Mouse (Mus musculus) heart, postnatal 0 days (tissue): ENCODE measurements around the gene Erbb4. TPM values are rescaled to one million over a fixed set of nuclear protein-coding genes. Genes with fewer than 3 reads are reported as not detected.

Source experiments
- ATAC-seq: fragments of 200-750 bp; cut with Nextera tagmentation; 2 replicates; pipeline ENCODE4 v1.8.0; 2017; ENCODE audit warnings: low read depth, moderate number of reproducible peaks, moderate library complexity; ENCODE audit not compliant: insufficient read depth
- DNase-seq: peaks from one replicate; pipeline ENCODE4 v3.0.0-alpha.2; 2016; ENCODE audit warnings: low spot score
- H3K27ac ChIP-seq: fragments of 300-500 bp; sonication (generic); 2 replicates; pipeline ENCODE4 v1.5.1; 2014; ENCODE audit warnings: low read depth, mild to moderate bottlenecking
- H3K27me3 ChIP-seq: fragments of 300-500 bp; sonication (generic); 2 replicates; pipeline ENCODE4 v1.6.1; 2014; ENCODE audit warnings: low read length, mixed read lengths; ENCODE audit not compliant: control insufficient read depth, insufficient read depth
- H3K36me3 ChIP-seq: fragments of 300-500 bp; sonication (generic); replicated peaks from 2 replicates; pipeline ENCODE4 v1.6.1; 2014; ENCODE audit warnings: low read length, mixed read lengths; ENCODE audit not compliant: control insufficient read depth, insufficient read depth
- H3K4me1 ChIP-seq: fragments of 300-500 bp; sonication (generic); 2 replicates; pipeline ENCODE4 v1.6.1; 2014; ENCODE audit warnings: antibody characterized with exemption; ENCODE audit not compliant: control insufficient read depth, insufficient read depth
- H3K4me2 ChIP-seq: fragments of 300-500 bp; sonication (generic); 2 replicates; pipeline ENCODE4 v1.6.1; 2014; ENCODE audit warnings: low read depth, mild to moderate bottlenecking, low read length, moderate library complexity
- H3K4me3 ChIP-seq: fragments of 300-500 bp; sonication (generic); 2 replicates; pipeline ENCODE4 v1.5.1; 2014; ENCODE audit warnings: low read depth, low read length
- H3K9ac ChIP-seq: fragments of 300-500 bp; sonication (generic); replicated peaks from 2 replicates; pipeline ENCODE4 v1.6.1; 2014; ENCODE audit warnings: low read depth, low read length, mixed read lengths
- H3K9me3 ChIP-seq: fragments of 300-500 bp; sonication (generic); replicated peaks from 2 replicates; pipeline ENCODE4 v1.6.1; 2016; ENCODE audit warnings: low read length; ENCODE audit not compliant: control insufficient read depth
- CTCF ChIP-seq: IDR thresholded peaks from 2 replicates; pipeline ENCODE4 v1.5.1; 2016; ENCODE audit warnings: antibody characterized with exemption, control low read depth, low read depth
- EP300 ChIP-seq: IDR thresholded peaks from 2 replicates; pipeline ENCODE4 v1.6.1; 2016; ENCODE audit warnings: antibody characterized with exemption, low read depth
- WGBS: fragments of 180-500 bp; shearing (Covaris S2); extraction: QIAGEN DNeasy Blood & Tissue Kit; methylation state at CpG from one replicate; pipeline ENCODE4 v1.1.7; 2014; 5-methylcytosine and 5-hydroxymethylcytosine counted together
- polyA plus RNA-seq: library from polyadenylated mRNA; unstranded; fragments of >200 nt; fragmentation: Nextera tagmentation; extraction: Ambion mirVana; gene quantifications from 2 replicates; pipeline ENCODE4 v1.2.1, GENCODE M21; 2015
- total RNA-seq: library from RNA; depleted of rRNA; stranded (reverse); fragments of >200 nt; gene quantifications from 2 replicates; pipeline ENCODE4 v1.2.3, GENCODE M21; 2014; ENCODE audit warnings: low replicate concordance

The Erbb4 gene
- total and polyA plus RNA-seq, 2 experiments from 2014 or later = 3.8 to 20.0 TPM

DNA sequence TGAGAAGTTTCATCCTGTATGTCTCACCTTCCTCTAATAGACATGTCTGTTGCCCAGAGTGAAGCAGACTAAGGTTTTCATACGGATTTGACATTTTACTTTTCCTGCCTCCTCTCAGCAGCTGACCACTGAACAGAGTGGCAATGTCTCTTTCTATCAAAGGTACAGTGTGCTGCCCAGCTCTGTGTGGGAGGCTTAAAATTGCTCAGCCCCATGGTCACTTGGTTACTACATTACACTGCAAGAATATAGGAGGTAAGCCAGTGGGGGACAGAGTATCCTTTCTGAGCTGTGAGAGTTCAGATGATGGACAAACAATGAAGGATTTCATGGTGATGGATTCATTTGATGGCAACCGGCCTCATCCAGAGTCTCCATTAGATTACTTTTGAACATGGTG, 152.4 kb downstream of the Erbb4 start:
- Histone ChIP-seq H3K9ac (no peak overlapping the region), H3K36me3 (no peaks in the 10 kb centered on the region), H3K27me3 (no peaks in the 10 kb centered on the region), H3K9me3 (no peaks in the 10 kb centered on the region), H3K4me2 (no peak overlapping the region), H3K4me3 (no peak overlapping the region), H3K4me1 (peaks cover 7% of the 10 kb centered on the region; the same call in 1 of the 2 replicates), H3K27ac (no peak overlapping the region)
- no peak for TF ChIP-seq EP300
- no peak for TF ChIP-seq CTCF
- DNase-seq (no peak), ATAC-seq (no peak)
- 82% methylated on average over 2 of the region's 2 CpGs for WGBS

DNA sequence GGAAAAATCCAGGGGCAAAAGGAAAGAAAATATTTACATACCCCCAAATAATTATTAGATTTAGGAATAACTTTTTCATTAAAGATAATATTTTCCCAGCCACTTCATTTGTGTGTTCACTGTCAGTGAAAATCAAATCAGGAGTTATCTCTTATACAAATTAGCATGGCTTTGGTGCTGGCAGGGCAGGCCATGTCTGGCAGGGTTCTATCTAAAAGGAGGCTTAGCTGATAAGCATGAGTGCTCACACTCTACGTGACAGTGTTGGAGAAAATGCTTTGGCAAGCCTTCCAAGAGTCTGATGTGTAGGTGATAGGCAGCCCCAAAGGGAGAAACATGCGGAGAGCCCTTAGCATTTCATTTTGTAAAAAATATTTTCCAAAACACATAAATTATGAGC, 164.7 kb downstream of the Erbb4 start:
- no peaks in the 10 kb centered on the region for H3K27me3 ChIP-seq
- ATAC-seq (no peak), DNase-seq (no peak)
- H3K4me2 ChIP-seq = no peak overlapping the region
- H3K4me3 ChIP-seq = no peak overlapping the region
- H3K27ac ChIP-seq = no peak overlapping the region
- no peak for TF ChIP-seq EP300
- no peaks in the 10 kb centered on the region for H3K36me3 ChIP-seq
- H3K9me3 ChIP-seq = no peaks in the 10 kb centered on the region
- peaks cover 13% of the 10 kb centered on the region for H3K4me1 ChIP-seq
- 13% methylated on average over 2 of the region's 2 CpGs for WGBS
- H3K9ac ChIP-seq = no peak overlapping the region

DNA sequence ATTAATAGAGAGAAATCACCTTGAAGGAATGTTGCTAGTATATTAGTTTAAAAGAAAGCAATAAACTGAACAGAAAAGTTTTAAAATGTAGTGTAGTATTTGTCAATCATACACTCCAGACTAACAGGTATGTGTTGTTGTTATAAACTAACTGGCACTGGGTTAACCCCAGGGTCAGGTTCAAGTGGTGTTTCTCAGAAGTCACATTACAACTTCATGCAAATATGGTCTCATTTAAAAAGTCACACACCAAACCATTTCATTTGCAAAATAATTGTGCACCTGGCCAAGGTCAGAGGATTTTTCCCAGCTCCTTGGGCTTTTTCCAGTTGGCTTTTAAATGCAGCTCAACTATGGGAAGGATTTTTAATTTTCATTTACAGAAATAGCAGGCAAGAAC, 173.1 kb downstream of the Erbb4 start:
- DNase-seq (no peak), ATAC-seq (no peak)
- H3K4me1 ChIP-seq = peaks cover 15% of the 10 kb centered on the region; the same call in 1 of the 2 replicates
- TF ChIP-seq EP300 (no peak), CTCF (no peak)
- H3K36me3 ChIP-seq = no peaks in the 10 kb centered on the region
- H3K27ac ChIP-seq = no peak overlapping the region
- no peak overlapping the region for H3K4me3 ChIP-seq
- no peak overlapping the region for H3K9ac ChIP-seq
- no peaks in the 10 kb centered on the region for H3K9me3 ChIP-seq
- no peak overlapping the region for H3K4me2 ChIP-seq
- H3K27me3 ChIP-seq = no peaks in the 10 kb centered on the region

DNA sequence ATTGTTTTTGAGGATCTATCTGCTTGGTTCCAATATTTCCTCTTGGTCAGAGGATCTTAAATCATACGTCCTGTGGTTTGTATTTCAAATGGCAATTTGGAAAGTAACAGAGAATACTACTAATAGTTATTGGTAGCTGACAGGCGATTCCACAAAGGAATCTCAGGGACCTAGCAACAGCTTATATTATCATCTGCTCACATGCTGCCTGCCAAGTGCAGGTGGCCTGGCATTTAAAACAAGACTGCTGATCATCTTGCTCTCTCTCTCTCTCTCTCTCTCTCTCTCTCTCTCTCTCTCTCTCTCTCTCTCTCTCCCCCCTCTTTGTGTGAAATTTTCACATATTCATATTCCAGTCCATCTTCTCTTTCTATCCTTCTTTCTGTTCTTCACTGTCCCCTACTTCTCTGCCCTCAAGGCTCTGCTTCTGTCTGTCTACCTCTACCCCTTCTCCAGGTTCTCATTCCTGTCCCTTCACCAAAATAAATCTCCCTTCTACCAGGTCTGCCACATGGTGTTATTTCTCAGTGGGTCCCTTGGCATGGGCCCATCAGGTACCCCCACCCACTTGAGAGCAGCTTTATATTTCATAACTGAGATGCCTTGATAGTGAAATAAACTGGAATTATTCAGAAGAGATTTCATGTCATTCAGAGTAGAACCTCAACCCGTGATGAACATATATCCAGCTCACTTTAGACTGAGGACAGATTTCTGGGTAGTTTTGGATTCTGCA, 174.4 kb downstream of the Erbb4 start:
- Histone ChIP-seq H3K4me3 (no peak overlapping the region), H3K9me3 (no peaks in the 10 kb centered on the region), H3K27ac (no peak overlapping the region), H3K27me3 (no peaks in the 10 kb centered on the region), H3K36me3 (no peaks in the 10 kb centered on the region), H3K4me1 (peaks cover 15% of the 10 kb centered on the region; the same call in 1 of the 2 replicates), H3K9ac (no peak overlapping the region), H3K4me2 (no peak overlapping the region)
- no peak for ATAC-seq
- TF ChIP-seq EP300 = no peak
- no peak for TF ChIP-seq CTCF
- WGBS = 50% methylated on average over 3 of the region's 3 CpGs
- DNase-seq = no peak

DNA sequence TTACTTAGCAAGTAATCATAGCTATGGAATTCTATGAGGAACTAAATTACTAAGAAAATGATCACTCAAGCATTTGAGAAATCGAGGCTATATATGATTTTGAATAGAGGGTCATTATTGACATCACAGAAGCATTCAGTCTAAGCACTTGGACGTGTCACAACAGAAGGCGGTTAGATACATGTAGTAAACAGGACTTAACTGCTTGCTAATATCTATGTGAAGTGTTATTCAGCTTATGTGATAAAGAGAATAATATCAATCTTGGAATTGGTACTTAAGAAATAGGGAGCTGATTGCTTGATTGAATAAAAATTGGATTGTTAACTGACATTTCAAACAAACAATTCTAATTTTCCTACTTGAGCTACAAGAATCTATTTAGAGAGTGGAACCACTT, 190.0 kb downstream of the Erbb4 start:
- Histone ChIP-seq H3K4me2 (no peak overlapping the region), H3K4me3 (no peak overlapping the region), H3K27me3 (no peaks in the 10 kb centered on the region), H3K9ac (no peak overlapping the region), H3K9me3 (no peaks in the 10 kb centered on the region), H3K4me1 (no peaks in the 10 kb centered on the region), H3K27ac (no peak overlapping the region), H3K36me3 (no peaks in the 10 kb centered on the region)
- ATAC-seq = no peak
- no peak for DNase-seq
- TF ChIP-seq EP300 (no peak), CTCF (no peak)
- 77% methylated on average over 3 of the region's 3 CpGs for WGBS

DNA sequence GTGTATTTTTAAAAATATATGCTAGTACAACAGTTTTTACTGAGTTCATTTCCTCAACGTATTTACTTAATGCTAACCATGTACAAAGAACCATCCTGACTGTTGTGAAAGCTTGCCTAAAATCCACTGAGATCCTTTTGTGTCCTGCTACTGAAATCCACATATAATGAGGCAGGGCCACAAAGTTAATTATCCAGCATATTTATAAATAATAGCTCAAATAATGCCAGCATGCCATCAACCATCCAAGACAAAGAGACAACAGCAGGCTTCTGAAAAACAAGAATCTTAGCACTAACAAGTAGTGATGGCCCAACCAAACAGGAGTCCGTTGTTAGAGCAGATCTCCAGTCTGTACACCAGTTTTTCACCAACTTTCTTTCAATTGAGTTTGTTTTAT, 215.8 kb downstream of the Erbb4 start:
- Histone ChIP-seq H3K4me3 (no peak overlapping the region), H3K9ac (no peak overlapping the region), H3K27ac (no peak overlapping the region), H3K36me3 (no peaks in the 10 kb centered on the region), H3K9me3 (no peaks in the 10 kb centered on the region), H3K4me1 (no peaks in the 10 kb centered on the region), H3K27me3 (no peaks in the 10 kb centered on the region), H3K4me2 (no peak overlapping the region)
- no peak for TF ChIP-seq EP300
- TF ChIP-seq CTCF = no peak
- ATAC-seq = no peak
- DNase-seq = no peak
- 89% methylated on average over 2 of the region's 2 CpGs for WGBS
